Mouse (Mus musculus) kidney, postnatal 14 days (tissue): ENCODE results near the gene Bspry.
A peak's percentile ranks its signal among the peaks of the same experiment; 100 is the strongest.

Experiments used
- DNase-seq: peaks from one replicate; pipeline ENCODE4 v3.0.0; 2022; ENCODE audit warnings: mixed read lengths

Bspry gene

DNA sequence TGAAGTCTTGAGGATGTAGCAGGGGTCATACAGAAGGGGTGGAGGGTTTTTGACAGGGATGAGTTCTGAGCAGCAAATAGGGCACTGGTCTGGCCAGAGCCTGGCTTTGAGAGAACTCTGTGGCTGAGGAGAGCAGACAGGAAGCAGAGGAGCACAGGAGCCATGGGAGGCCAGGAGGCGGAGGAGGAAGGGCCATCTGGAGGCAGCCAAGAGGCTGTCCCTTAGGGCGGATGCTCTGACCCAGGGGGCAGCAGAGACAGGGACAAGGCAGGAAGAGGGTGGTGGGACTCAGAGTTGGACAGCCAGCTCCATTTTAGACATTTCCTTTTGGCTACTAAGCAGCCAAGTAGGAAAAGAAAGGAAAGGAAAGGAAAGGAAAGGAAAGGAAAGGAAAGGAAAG is 36.2 kb downstream of the Bspry start:
- peak; percentile 84 for DNase-seq

DNA sequence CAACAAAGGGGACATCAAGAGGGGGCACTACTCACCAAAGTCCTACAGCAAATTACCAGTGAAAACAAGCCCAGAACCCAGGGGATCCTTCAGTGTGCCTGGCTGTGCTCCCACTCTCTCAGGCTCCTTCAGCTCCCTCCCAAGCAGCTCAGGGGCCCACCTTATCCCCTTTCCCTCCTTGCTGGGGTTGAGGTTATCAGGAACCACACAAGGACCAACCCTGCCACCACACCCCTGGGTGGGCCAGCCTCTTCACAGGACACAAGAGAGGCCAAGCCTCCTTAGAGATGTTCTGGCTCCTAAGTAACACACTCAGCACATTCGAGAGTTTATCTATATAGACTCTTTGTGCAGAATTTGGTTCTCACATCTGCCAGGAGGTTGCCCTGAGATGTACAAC is 36.7 kb downstream of the Bspry start:
- no peak for DNase-seq

DNA sequence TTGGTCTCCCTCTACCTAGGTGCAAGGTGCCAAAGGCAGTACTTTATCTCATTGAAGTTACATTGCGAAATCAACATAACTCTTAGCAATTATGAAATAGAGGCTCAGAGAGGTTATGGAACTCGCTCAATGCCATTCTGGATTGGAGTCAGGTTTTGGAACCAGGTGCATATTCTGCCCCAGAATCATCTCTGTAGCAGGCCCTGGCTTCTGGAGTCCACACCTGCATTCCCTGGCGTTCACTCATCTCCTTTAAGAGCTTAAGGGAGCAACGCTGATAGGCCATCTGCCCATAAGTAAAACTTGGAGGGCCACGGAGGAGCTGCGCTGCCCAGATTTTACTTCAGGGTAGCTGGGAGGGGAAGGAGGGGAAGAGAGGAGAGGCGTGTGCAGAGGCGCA is 37.2 kb downstream of the Bspry start:
- DNase-seq: no peak

DNA sequence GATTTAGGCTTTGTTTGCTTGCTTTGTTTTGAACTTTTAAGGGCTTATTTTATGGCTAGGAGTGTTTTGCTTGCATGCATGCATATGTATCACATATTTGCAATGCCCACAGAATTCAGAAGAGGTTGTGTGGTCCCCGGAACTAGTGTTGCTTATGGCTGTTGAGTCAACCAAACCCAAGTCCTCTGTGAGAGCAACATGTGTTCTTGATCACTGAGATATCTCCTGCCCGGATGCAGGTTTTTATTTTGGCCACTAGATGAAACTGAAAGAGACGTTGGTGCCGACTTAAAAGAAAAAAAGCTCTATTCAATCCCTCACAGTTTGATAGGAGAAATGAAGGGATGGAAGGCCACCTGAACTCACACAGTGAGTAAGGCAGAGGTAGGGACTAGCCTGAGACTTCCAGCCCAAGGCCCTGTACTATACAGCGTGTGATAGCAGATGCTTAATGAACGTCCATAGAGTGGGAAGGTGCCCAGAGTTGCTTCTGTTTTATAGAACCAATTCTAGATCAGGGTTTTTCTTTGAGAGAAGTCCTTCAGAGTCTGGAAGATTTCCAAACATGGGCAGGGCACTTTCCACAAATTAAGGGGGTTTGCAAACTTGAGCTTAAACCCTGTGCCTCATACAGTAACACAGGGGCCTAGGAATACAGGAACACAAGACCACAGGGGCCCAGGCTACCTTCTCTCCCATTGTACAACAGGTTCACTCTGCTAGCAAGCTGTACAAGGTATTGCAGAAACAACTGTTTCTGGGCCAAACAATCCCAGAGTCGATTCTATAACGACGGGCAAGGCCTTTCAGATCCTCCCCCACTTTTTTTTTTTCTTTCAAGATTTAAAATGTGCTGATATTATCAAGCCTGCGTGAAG is 37.9 kb downstream of the Bspry start:
- no peak for DNase-seq

DNA sequence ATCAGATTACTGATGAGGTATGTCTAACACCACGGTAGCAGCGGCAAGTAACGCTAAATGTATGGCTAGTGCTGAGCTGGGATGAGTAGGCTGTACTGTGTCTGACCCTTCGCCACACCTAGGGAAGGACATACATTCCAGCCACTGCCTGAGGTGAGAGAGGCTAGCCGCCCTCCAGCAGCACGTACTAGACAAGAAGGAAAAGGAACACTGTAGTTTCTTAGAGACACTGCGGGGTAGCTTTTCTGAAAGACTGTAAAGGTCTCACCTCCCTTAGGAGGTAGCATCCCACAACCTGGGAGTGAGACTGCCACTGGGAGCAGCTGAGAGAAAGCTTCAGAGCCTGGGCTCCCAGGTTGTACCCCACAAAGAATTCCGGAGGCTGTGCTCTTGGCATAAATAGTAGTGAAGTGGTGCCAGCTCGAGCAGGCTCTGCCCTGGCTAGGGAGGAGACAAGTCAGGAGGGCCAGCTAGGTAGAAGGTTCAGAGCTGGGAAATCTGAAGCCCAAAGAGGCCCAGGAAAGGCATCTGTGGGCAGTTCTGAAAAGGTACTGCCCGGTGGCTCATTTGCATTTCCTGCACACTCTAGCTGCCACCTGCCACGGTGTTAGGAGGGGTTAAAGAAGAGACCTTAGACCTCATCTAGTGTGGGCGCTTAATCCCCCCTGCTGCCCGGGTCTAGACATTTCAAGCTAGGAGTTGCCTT is 38.7 kb downstream of the Bspry start:
- peak; percentile 68 for DNase-seq

DNA sequence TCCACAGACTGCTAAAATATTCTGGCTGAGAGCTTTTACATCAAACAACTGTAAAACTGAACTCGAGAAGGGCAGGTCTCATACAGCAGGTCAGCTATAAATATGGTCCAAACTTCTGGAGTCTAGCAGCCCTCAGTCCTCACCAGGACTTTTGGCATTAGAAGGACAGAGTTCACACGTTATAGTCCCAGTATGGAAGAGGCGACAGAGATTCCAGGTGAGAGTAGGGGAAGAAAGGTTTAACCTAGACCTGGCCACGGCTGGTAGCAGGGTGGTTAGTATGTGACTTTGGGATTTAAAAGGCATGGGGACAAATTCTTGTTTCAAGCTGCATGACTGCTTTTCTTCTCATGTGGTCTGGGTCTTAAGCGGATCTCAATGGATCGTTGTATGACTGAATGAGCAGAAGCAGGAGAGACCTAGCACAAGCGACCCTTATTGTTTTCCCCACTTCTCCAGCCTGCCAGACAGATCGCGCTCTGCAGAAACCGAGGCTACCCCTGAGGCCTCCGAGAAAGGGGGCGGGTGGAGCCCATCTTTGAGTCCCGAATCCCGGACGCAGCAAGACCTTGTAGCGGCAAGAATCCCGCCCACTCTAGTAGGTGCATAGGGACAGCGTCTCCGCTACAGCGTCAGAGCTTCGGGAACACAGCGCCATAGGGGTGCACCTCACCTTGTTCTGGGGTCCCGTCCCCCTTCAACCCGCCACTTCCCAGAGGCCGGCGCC is 39.4 kb downstream of the Bspry start:
- DNase-seq: no peak

DNA sequence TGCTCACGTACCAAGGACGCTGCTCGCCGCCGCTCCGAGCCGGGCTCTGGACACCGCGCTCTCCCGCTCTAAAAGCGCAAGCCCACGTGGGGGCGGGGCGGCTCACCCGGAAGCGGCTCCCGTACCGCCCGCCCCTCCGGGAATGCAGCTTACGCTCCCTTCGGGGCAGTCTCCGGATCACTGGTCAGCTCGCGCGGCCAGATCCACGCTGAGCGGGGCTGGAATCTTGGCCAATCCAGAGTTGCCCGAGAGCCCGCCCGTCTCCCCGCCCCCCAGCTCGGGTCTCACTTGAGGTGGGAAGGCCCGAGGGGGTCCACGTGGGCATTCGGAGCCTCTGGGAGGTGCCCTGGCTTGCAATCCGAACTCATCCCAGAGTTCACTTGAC is 40.0 kb downstream of the Bspry start, which contains the start of gene Alad:
TSS of gene Alad (minus strand) at position 70 of the 385 bp plus-strand sequence.
- peak; percentile 94 for DNase-seq

DNA sequence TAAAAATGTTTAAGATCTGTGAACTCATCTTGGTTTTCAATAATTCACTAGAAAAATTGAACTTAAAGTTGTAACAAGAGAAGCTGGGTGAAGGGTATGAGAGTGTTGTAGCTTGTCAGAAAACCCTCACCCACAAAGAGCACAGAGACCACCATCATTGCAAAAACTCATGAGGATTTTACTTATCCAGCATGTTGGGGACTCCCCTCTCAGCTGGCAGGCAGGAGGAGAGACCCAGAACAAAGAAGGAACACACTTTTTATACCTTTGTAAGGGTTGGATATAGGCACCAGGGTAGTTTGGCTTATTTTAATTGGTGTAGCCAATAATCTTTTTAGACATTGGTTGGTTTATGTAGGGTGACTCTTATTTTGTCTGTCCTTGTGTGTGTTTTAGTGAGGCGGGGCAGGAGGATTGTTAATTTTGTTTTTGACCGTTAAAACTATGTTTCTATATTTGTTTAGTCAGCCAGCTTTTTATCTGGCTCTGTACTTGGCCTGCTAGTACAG is 41.1 kb downstream of the Bspry start:
- no peak for DNase-seq

DNA sequence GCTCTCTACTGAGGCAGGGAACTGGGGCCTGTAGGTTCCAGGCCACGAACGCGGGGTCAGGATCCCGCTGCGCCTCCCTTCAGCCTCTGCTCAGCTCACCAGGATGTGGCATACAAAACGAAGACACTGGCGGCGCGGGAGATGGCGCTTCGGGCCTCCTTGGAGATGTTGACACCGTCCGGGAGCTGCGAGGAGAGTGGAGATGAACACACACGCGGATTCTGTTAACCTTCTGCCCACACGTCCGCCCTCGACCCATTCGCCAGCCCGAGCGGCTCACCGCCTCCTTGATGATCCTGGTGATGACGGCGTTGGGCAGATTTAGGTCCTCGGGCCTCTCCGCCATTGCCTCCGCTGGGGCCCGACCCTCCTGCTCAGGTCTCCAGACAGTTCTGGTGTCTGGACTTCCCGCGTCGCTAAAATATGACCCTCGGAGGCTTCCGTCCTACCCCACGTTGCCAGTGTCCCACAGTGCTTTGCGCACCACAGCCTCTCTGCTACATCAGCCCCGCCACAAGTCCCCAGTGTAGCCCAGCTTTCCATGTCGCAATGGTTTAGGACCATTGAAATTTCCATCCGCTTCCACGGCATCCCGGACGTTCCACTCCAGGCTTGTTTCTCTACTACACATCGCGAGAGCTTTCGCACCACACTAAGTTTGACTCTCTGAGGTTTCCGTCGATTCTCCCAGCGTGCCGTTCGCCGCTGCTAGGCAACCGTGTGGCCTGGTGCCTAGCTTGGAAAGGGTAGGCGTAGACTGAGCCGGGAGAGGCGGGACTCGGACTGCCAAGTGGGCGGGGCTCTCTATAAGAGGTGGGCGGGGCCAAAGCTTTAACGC is 45.0 kb downstream of the Bspry start, which contains the start of the genes Pole3 and 4933430I17Rik:
TSS of gene Pole3 (minus strand) at position 418 of the 838 bp plus-strand sequence.
TSS of gene 4933430I17Rik (plus strand) at position 719 of the 838 bp plus-strand sequence.
- peak; percentile 97 for DNase-seq

DNA sequence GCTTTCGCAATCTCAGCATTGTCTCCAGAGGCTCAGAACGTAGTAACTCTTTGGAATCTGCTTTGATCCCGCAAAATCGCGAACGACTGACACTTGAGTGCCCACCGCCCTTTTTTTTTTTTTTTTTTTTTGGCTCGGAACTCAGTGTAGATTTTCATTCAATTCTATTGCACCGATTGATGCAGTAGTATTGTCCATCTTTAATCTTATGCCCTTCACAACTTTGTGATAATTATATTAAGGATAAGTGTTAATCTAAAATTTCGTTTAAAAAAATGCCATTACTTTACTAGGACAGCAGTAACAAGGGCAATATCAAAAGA is 45.6 kb downstream of the Bspry start:
- no peak for DNase-seq

DNA sequence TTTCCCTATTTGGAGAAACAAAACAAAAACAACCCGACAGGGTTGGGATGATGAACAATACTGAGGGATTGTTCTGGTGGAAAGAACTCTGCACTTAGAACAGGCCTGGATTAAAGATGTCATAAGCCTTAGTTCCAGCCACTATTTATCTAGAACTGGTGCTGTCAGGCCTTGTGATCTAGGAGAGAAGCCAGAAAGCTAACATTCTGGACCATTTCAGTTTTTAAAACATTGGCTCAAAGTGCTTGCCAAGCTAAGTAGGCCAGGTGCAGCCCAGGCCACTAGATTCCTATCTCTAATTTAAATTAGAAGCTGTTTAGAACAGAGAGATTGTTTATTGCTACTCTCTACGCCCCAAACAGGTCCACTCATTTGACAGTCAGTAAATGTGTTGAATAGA is 46.4 kb downstream of the Bspry start:
- no peak for DNase-seq

DNA sequence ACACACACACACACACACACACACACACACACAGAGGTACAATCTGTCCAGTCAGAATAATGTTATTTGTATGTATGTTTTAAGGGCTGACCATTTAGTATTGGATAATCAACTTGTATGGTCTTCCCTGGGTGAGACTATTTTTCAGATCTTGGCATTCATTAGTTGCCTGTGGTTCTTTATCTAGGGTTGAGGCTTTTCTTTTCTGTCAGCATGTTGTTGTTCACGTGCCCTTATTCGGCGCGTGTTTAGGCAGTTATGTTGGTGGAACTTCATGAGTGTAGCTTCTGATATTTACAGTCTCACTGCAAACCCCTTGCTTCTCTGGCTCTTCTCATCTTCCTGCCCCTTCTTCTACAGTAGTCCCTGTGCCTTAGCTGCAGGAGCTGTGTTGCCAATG is 47.8 kb downstream of the Bspry start:
- no peak for DNase-seq

DNA sequence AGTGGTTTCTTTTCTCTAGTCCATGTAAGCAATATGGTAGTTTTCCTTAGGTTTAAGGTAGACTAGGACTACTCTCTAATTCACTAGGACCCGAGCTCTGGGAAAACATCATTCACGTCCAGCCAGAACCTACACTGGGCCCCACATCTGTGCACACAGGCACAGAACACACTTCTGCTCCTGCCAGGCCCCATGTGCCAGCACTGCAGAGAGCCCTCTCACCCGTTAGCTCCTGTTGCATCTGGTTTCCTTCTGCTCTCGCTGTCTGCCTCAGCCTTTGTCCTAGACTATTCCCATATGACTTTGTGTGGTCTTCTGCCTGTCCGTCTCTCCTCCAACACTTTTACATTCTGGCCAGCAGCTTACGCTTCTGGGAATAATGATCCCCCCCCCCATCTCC is 53.9 kb downstream of the Bspry start:
- DNase-seq: no peak

DNA sequence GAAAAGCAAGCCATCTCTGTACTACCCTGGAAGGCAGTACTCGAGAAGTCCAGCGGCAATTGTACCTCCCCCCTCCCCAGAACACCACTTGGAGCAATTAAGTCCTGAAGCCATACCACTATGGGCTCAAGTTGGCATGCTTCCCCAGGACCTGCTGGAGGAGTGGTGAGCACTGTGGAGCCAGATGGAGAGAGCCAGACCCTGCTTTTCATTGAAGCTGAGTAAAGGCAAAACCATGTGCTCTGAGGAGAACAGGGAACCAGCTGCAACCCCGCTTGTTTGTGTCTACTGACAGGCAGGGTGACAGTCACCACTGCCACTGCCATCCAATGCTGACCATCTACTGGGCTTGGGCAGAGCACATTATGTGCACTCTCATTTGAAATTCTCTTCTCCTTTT is 61.9 kb downstream of the Bspry start:
- no peak for DNase-seq

DNA sequence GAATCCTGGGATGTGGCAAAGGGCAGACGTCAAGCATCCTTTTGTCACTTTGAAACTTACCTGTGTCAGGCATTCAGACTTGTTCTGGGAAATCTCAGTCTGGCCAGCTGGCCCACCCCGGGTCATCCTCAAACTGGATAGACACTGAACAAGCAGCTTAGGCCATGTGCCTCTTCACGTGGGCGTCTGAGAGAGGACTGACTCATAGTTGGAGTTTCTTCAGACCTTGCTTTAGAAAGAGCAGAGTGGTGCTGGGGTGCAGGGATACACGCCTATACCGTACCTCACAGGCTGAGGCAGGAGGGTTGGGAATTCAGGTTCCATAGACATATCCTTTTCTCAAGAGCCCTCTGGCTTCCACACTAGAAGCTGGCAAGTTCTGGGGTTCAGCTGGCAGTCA is 63.9 kb downstream of the Bspry start:
- no peak for DNase-seq

DNA sequence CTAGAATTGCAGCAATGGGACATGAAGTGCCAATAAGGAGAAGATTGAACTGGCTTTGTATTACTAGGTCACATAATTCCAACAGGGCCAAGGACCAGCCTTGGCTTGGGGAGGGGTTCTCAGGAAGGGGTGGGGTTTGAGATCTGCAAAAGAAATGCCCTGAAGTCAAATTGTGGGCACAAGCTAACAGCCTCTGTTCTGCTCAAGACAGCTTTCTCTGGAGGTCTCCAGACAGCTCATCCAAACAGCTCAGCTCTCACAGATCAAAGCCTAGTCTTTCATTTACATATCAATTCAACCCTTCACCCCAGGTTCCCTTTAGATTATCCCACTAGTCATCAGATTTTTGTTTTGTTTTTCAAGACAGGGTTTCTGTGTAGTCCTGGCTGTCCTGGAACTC is 64.9 kb downstream of the Bspry start:
- no peak for DNase-seq
